Mouse (Mus musculus): Measurements from ENCODE around the gene Slit3. TPM values are rescaled to one million over a fixed set of nuclear protein-coding genes. Genes with fewer than 3 reads are reported as not detected.

Slit3 gene
- total and polyA plus RNA-seq, 3 experiments: not detected

DNA sequence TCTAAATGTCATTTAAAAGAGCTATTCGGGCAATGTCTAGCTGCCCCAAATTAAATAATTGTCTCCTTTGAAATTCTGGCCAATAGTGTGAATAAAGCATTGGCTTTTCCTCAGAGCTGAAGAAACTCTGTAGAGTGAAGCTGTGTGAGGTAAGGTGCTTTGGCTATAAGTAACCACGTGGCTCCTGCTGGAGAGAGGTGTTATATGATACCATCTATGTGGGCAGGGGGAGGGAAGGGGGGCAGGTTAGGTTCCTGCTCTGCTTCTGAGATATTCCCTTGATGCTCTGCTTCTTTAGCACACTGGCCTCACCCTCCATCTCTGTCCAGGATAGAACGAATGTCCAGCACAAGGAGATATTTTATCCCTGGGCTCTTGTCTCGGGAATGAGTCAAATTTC, 242.0 kb downstream of the Slit3 start:
- no peak overlapping the region for H3K4me3 ChIP-seq (ENCODE audit: control insufficient read depth in 1 of 2, insufficient read depth in 1 of 2, low read depth in 2 of 2, low read length in 2 of 2)
- no peak for DNase-seq (ENCODE audit: low read depth, low spot score)
- no peak overlapping the region for H3K9ac ChIP-seq (ENCODE audit: control insufficient read depth, low read depth, low read length, poor library complexity, severe bottlenecking)
- H3K27me3 ChIP-seq (ENCODE audit: control insufficient read depth in 1 of 2, insufficient read depth in 2 of 2, low read length in 2 of 2): no peaks in the 10 kb centered on the region
- no peaks in the 10 kb centered on the region for H3K4me1 ChIP-seq (ENCODE audit: control insufficient read depth in 1 of 2, insufficient read depth in 2 of 2, low read length in 2 of 2)
- H3K79me2 ChIP-seq (ENCODE audit: control insufficient read depth, insufficient read depth, low read length, poor library complexity): no peaks in the 10 kb centered on the region
- TF ChIP-seq EP300 (IDR thresholded peaks at IDR 0.05; ENCODE audit: low read depth in 1 of 2, low read length in 2 of 2) (no peak), TCF12 (IDR thresholded peaks at IDR 0.05; ENCODE audit: low read depth, low read length) (no peak), ZNF384 (IDR thresholded peaks at IDR 0.05; ENCODE audit: low read depth, low read length) (no peak), MAX (IDR thresholded peaks at IDR 0.05; ENCODE audit: low read length) (no peak), ZMIZ1 (IDR thresholded peaks at IDR 0.05; ENCODE audit: low read depth, low read length) (no peak), ZC3H11A (IDR thresholded peaks at IDR 0.05; ENCODE audit: low read depth, low read length) (no peak), USF2 (IDR thresholded peaks at IDR 0.05; ENCODE audit: borderline replicate concordance in 1 of 2, insufficient read depth in 1 of 2, low read depth in 1 of 2, low read length in 2 of 2) (no peak), TAL1 (IDR thresholded peaks at IDR 0.05; ENCODE audit: low read length) (no peak)
- H3K9me3 ChIP-seq (replicated peaks; ENCODE audit: insufficient read depth, low read length): no peaks in the 10 kb centered on the region
- no peak overlapping the region for H3K27ac ChIP-seq (ENCODE audit: control insufficient read depth, low read depth, low read length)
- no peaks in the 10 kb centered on the region for H3K36me3 ChIP-seq (ENCODE audit: control insufficient read depth in 1 of 2, insufficient read depth in 2 of 2, low read length in 2 of 2)

GRCm38 (mm10) chr11:35364469-35364868, 243.4 kb downstream of the Slit3 start:
- no peaks in the 10 kb centered on the region for H3K27me3 ChIP-seq (ENCODE audit: control insufficient read depth in 1 of 2, insufficient read depth in 2 of 2, low read length in 2 of 2)
- no peak overlapping the region for H3K9ac ChIP-seq (ENCODE audit: control insufficient read depth, low read depth, low read length, poor library complexity, severe bottlenecking)
- TF ChIP-seq USF1 (IDR thresholded peaks at IDR 0.05; ENCODE audit: low read depth, low read length) (no peak), BHLHE40 (IDR thresholded peaks at IDR 0.05; ENCODE audit: borderline replicate concordance, low read depth, low read length) (no peak), ZC3H11A (IDR thresholded peaks at IDR 0.05; ENCODE audit: low read depth, low read length) (no peak), MYB (IDR thresholded peaks at IDR 0.05; ENCODE audit: low read depth, low read length) (no peak), SMC3 (IDR thresholded peaks at IDR 0.05; ENCODE audit: low read depth, low read length) (no peak), MAX (IDR thresholded peaks at IDR 0.05; ENCODE audit: low read length) (no peak), POLR2A (IDR thresholded peaks at IDR 0.05; ENCODE audit: control insufficient read depth in 1 of 2, insufficient read depth in 1 of 2, low read depth in 1 of 2, low read length in 2 of 2, poor library complexity in 1 of 2) (no peak), ZMIZ1 (IDR thresholded peaks at IDR 0.05; ENCODE audit: low read depth, low read length) (no peak), NELFE (IDR thresholded peaks at IDR 0.05; ENCODE audit: low read depth, low read length) (no peak)
- no peak overlapping the region for H3K27ac ChIP-seq (ENCODE audit: control insufficient read depth, low read depth, low read length)
- H3K9me3 ChIP-seq (replicated peaks; ENCODE audit: insufficient read depth, low read length): no peaks in the 10 kb centered on the region
- no peaks in the 10 kb centered on the region for H3K79me2 ChIP-seq (ENCODE audit: control insufficient read depth, insufficient read depth, low read length, poor library complexity)
- H3K36me3 ChIP-seq (ENCODE audit: control insufficient read depth in 1 of 2, insufficient read depth in 2 of 2, low read length in 2 of 2): no peaks in the 10 kb centered on the region
- no peak overlapping the region for H3K4me3 ChIP-seq (ENCODE audit: control insufficient read depth in 1 of 2, insufficient read depth in 1 of 2, low read depth in 2 of 2, low read length in 2 of 2)
- no peaks in the 10 kb centered on the region for H3K4me1 ChIP-seq (ENCODE audit: control insufficient read depth in 1 of 2, insufficient read depth in 2 of 2, low read length in 2 of 2)
- DNase-seq (ENCODE audit: low read depth, low spot score): no peak

GRCm38 (mm10) chr11:35365510-35365931, 244.5 kb downstream of the Slit3 start:
- DNase-seq (ENCODE audit: low read depth, low spot score): no peak
- H3K9me3 ChIP-seq (replicated peaks; ENCODE audit: insufficient read depth, low read length): no peaks in the 10 kb centered on the region
- TF ChIP-seq NRF1 (IDR thresholded peaks at IDR 0.05; ENCODE audit: insufficient read depth, low read depth, low read length, poor library complexity, severe bottlenecking) (no peak), TCF12 (IDR thresholded peaks at IDR 0.05; ENCODE audit: low read depth, low read length) (no peak), ZNF384 (IDR thresholded peaks at IDR 0.05; ENCODE audit: low read depth, low read length) (no peak), USF2 (IDR thresholded peaks at IDR 0.05; ENCODE audit: borderline replicate concordance in 1 of 2, insufficient read depth in 1 of 2, low read depth in 1 of 2, low read length in 2 of 2) (no peak), RAD21 (IDR thresholded peaks at IDR 0.05; ENCODE audit: low read depth, low read length) (no peak), MXI1 (IDR thresholded peaks at IDR 0.05; ENCODE audit: low read depth, low read length) (no peak), SIN3A (IDR thresholded peaks at IDR 0.05; ENCODE audit: low read length) (no peak), GABPA (IDR thresholded peaks at IDR 0.05; ENCODE audit: low read depth, low read length) (no peak), MEF2A (IDR thresholded peaks at IDR 0.05; ENCODE audit: extremely low read depth, insufficient replicate concordance, low read depth, low read length, poor library complexity, severe bottlenecking) (no peak), TBP (IDR thresholded peaks at IDR 0.05; ENCODE audit: low read depth, low read length) (no peak), CHD2 (IDR thresholded peaks at IDR 0.05; ENCODE audit: low read length) (no peak), MAZ (IDR thresholded peaks at IDR 0.05; ENCODE audit: low read depth, low read length) (no peak), EP300 (IDR thresholded peaks at IDR 0.05; ENCODE audit: low read depth in 1 of 2, low read length in 2 of 2) (no peak), ETS1 (IDR thresholded peaks at IDR 0.05; ENCODE audit: low read depth, low read length) (no peak), E2F4 (IDR thresholded peaks at IDR 0.05; ENCODE audit: borderline replicate concordance, low read depth, low read length) (no peak), POLR2AphosphoS2 (IDR thresholded peaks at IDR 0.05; ENCODE audit: low read length) (no peak)
- H3K4me3 ChIP-seq (ENCODE audit: control insufficient read depth in 1 of 2, insufficient read depth in 1 of 2, low read depth in 2 of 2, low read length in 2 of 2): no peak overlapping the region
- H3K36me3 ChIP-seq (ENCODE audit: control insufficient read depth in 1 of 2, insufficient read depth in 2 of 2, low read length in 2 of 2): no peaks in the 10 kb centered on the region
- H3K79me2 ChIP-seq (ENCODE audit: control insufficient read depth, insufficient read depth, low read length, poor library complexity): no peaks in the 10 kb centered on the region
- no peaks in the 10 kb centered on the region for H3K27me3 ChIP-seq (ENCODE audit: control insufficient read depth in 1 of 2, insufficient read depth in 2 of 2, low read length in 2 of 2)
- H3K4me1 ChIP-seq (ENCODE audit: control insufficient read depth in 1 of 2, insufficient read depth in 2 of 2, low read length in 2 of 2): no peaks in the 10 kb centered on the region
- H3K27ac ChIP-seq (ENCODE audit: control insufficient read depth, low read depth, low read length): no peak overlapping the region
- H3K9ac ChIP-seq (ENCODE audit: control insufficient read depth, low read depth, low read length, poor library complexity, severe bottlenecking): no peak overlapping the region

Measured in MEL (cell line).